Mouse (Mus musculus) hindbrain, embryonic 10.5 days (tissue): ENCODE results near the gene Gsto1. TPM values are rescaled to one million over a fixed set of nuclear protein-coding genes. Genes with fewer than 3 reads are reported as not detected.

Source experiments
- DNase-seq: peaks from one replicate; pipeline ENCODE4 v3.0.0-alpha.2; 2017; ENCODE audit warnings: low spot score
- H3K27ac ChIP-seq: fragments of 300-500 bp; sonication (generic); 2 replicates; pipeline ENCODE4 v1.5.1; 2016; ENCODE audit warnings: mild to moderate bottlenecking, moderate library complexity
- H3K27me3 ChIP-seq: fragments of 300-500 bp; sonication (generic); 2 replicates; pipeline ENCODE4 v1.6.1; 2016; ENCODE audit warnings: mild to moderate bottlenecking; ENCODE audit not compliant: poor library complexity, insufficient read depth, severe bottlenecking
- H3K36me3 ChIP-seq: fragments of 300-500 bp; sonication (generic); 2 replicates; pipeline ENCODE4 v1.6.1; 2016; ENCODE audit warnings: mild to moderate bottlenecking, moderate library complexity
- H3K4me1 ChIP-seq: fragments of 300-500 bp; sonication (generic); replicated peaks from 2 replicates; pipeline ENCODE4 v1.6.1; 2016; ENCODE audit warnings: mild to moderate bottlenecking
- H3K4me3 ChIP-seq: fragments of 300-500 bp; sonication (generic); 2 replicates; pipeline ENCODE4 v1.5.1; 2016; ENCODE audit warnings: mild to moderate bottlenecking, moderate library complexity
- H3K9me3 ChIP-seq: fragments of 300-500 bp; sonication (generic); 2 replicates; pipeline ENCODE4 v1.6.1; 2016; ENCODE audit warnings: mild to moderate bottlenecking, moderate library complexity
- WGBS: fragments of 180-500 bp; shearing (Covaris S2); methylation state at CpG from one replicate; pipeline ENCODE4 v1.1.7; 2016; 5-methylcytosine and 5-hydroxymethylcytosine counted together
- polyA plus RNA-seq: library from polyadenylated mRNA; unstranded; fragments of >200 nt; fragmentation: Nextera tagmentation; extraction: Ambion mirVana; gene quantifications from 2 replicates; pipeline ENCODE4 v1.2.1, GENCODE M21; 2016

The Gsto1 gene
- polyA plus RNA-seq, 1 experiment from 2014 or later, result 115 TPM

GRCm38 (mm10) chr19:47903679-47904078 lies 48.9 kb downstream of the Gsto1 start:
- DNase-seq, result no peak
- H3K4me3 ChIP-seq, result no peak overlapping the region
- 62% methylated on average over 4 of the region's 4 CpGs for WGBS
- peaks cover 39% of the 10 kb centered on the region for H3K4me1 ChIP-seq
- H3K27me3 ChIP-seq, result no peaks in the 10 kb centered on the region
- H3K9me3 ChIP-seq, result no peaks in the 10 kb centered on the region
- peak overlapping the region; percentile 62; the same call in 1 of the 2 replicates for H3K27ac ChIP-seq
- peaks cover 25% of the 10 kb centered on the region for H3K36me3 ChIP-seq

GRCm38 (mm10) chr19:47905081-47905480 lies 50.3 kb downstream of the Gsto1 start:
- WGBS, result 85% methylated on average over 4 of the region's 4 CpGs
- Histone ChIP-seq H3K27me3 (no peaks in the 10 kb centered on the region), H3K36me3 (peaks cover 17% of the 10 kb centered on the region), H3K27ac (peak overlapping the region; percentile 30; the same call in 1 of the 2 replicates), H3K4me3 (no peak overlapping the region), H3K9me3 (no peaks in the 10 kb centered on the region), H3K4me1 (peaks cover 53% of the 10 kb centered on the region)
- DNase-seq, result no peak

DNA sequence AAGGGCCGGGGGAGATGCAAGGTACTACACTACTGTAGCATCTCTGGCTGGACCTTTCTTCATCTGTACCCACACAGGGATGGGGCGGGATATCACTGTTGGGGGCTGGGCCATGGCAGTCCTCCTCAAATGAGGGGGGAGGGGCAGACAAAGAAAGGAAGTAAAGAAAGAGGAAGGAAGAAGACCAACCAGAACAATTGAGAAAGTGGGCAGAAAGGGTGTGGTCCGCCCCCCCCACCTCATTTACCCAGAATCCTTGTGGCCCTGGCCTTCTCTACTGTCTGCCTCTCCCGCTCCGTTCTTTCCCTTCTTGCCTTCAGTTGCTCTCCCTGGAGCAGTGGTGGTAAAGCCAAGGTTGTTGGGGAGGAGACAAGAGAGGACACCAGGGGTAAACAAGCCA lies 50.8 kb downstream of the Gsto1 start:
- Histone ChIP-seq H3K4me1 (peaks cover 59% of the 10 kb centered on the region), H3K27me3 (no peaks in the 10 kb centered on the region), H3K36me3 (peaks cover 12% of the 10 kb centered on the region), H3K27ac (0 out of 2 replicates have a peak overlapping the region, but pooled peaks have one; percentile 24), H3K4me3 (no peak overlapping the region), H3K9me3 (no peaks in the 10 kb centered on the region)
- 88% methylated on average over 5 of the region's 5 CpGs for WGBS
- DNase-seq, result no peak

DNA sequence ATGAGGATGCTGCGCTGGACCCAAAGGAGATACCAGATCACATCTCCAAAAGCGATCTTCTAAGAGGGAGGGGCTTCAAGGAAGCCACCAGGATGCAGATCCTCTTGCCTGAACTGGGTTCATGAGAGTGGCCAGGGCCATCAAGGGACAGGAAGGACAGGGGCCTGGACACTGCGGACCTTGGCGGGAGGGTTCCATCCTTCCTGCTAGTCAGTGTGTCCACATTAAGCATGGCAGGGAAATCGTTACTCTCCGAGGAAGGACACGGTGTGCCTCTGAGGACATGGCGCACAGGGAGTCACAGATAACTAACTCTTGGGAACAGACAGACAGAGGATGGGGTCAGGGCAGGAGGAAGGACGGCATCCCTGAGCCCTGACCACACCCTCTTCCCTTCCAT lies 52.8 kb downstream of the Gsto1 start:
- peaks cover 57% of the 10 kb centered on the region for H3K4me1 ChIP-seq
- 91% methylated on average over 9 of the region's 9 CpGs for WGBS
- H3K4me3 ChIP-seq, result no peak overlapping the region
- H3K27me3 ChIP-seq, result no peaks in the 10 kb centered on the region
- H3K9me3 ChIP-seq, result no peaks in the 10 kb centered on the region
- H3K27ac ChIP-seq, result 0 out of 2 replicates have a peak overlapping the region, but pooled peaks have one; percentile 50
- no peak for DNase-seq
- peaks cover 28% of the 10 kb centered on the region for H3K36me3 ChIP-seq

GRCm38 (mm10) chr19:47908961-47909371 lies 54.2 kb downstream of the Gsto1 start:
- Histone ChIP-seq H3K4me1 (peaks cover 43% of the 10 kb centered on the region), H3K4me3 (peak overlapping the region; percentile 52), H3K27ac (peak overlapping the region; percentile 97), H3K36me3 (peaks cover 37% of the 10 kb centered on the region), H3K27me3 (no peaks in the 10 kb centered on the region), H3K9me3 (no peaks in the 10 kb centered on the region)
- peak; percentile 20 for DNase-seq
- 25% methylated on average over 6 of the region's 6 CpGs for WGBS

DNA sequence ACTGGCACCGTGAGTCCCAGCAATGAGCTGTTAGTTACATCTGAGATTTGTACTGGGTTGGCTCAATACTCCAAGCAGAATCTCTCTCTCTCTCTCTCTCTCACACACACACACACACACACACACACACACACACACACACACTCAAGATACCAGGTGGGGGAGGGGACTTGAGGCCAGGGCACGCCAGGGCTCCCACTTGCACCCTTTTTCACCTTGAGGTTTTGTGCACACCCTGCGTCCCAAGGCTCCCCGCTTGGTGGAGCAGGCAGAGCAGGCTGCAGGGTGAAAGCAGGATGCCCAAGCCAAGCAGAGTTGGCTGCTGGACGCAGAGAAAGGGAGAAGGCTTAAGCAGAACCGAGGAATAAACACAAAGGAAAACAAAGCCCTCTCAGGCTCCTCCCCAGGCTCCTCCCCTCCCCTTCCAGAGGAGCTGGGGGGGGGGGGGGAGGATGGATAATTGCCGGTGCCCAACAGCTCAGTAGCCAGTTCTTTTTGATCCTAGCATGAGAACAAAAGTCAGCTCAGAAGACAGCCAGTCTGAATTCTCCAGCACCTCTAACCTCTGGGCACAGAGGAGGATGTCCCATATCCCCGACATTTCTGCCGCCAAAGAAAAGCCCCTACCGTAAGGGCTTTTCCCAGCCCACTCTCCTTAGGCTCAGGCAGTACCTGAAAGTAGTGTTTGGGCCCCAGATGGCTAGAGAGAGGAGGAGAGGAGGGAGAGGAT lies 54.8 kb downstream of the Gsto1 start:
- Histone ChIP-seq H3K27me3 (no peaks in the 10 kb centered on the region), H3K4me1 (peaks cover 43% of the 10 kb centered on the region), H3K27ac (peak overlapping the region; percentile 97), H3K9me3 (no peaks in the 10 kb centered on the region), H3K36me3 (peaks cover 36% of the 10 kb centered on the region), H3K4me3 (peak overlapping the region; percentile 52)
- WGBS, result under 1% methylated on average over 10 of the region's 10 CpGs
- peak; percentile 76 for DNase-seq

DNA sequence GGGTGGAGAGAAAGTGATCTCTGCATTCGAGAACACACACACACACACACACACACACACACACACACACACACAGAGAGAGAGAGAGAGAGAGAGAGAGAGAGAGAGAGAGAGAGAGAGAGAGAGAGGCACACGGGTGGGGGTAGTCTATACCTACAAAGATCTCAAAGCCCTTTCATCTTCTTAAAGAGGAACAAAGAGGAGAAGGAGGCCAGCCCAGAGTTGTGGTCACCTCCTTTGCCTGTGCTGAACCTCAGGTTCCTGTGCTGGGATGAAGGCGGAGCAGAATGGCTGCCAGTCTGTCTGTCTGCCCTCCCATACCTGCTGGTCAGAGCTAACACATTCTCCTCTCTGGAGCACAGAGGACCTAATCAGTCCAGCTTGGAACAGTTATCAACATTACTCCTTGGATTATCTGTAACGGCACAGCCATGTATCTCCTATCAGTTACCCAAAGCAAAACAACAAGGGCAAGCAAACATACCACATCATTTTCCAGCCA lies 55.4 kb downstream of the Gsto1 start:
- H3K9me3 ChIP-seq, result no peaks in the 10 kb centered on the region
- peak overlapping the region; percentile 52 for H3K4me3 ChIP-seq
- peak overlapping the region; percentile 97 for H3K27ac ChIP-seq
- peaks cover 34% of the 10 kb centered on the region; the same call in 1 of the 2 replicates for H3K36me3 ChIP-seq
- 45% methylated on average over 4 of the region's 4 CpGs for WGBS
- H3K27me3 ChIP-seq, result no peaks in the 10 kb centered on the region
- no peak for DNase-seq
- peaks cover 38% of the 10 kb centered on the region for H3K4me1 ChIP-seq

- H3K27ac ChIP-seq, result peak overlapping the region; percentile 97
- H3K4me3 ChIP-seq, result no peak overlapping the region
- H3K4me1 ChIP-seq, result peaks cover 36% of the 10 kb centered on the region
- H3K27me3 ChIP-seq, result no peaks in the 10 kb centered on the region
- H3K36me3 ChIP-seq, result peaks cover 34% of the 10 kb centered on the region; the same call in 1 of the 2 replicates
- WGBS, result 93% methylated on average over 4 of the region's 4 CpGs
- DNase-seq, result no peak
- H3K9me3 ChIP-seq, result no peaks in the 10 kb centered on the region
These were observed 56.0 kb downstream of the Gsto1 start for GRCm38 (mm10) chr19:47910751-47911150.

GRCm38 (mm10) chr19:47913344-47913743 lies 58.6 kb downstream of the Gsto1 start:
- Histone ChIP-seq H3K4me1 (peaks cover 58% of the 10 kb centered on the region), H3K27ac (no peak overlapping the region), H3K36me3 (peaks cover 25% of the 10 kb centered on the region; the same call in 1 of the 2 replicates), H3K9me3 (no peaks in the 10 kb centered on the region), H3K4me3 (no peak overlapping the region), H3K27me3 (no peaks in the 10 kb centered on the region)
- no peak for DNase-seq
- WGBS, result 90% methylated on average over 7 of the region's 7 CpGs

DNA sequence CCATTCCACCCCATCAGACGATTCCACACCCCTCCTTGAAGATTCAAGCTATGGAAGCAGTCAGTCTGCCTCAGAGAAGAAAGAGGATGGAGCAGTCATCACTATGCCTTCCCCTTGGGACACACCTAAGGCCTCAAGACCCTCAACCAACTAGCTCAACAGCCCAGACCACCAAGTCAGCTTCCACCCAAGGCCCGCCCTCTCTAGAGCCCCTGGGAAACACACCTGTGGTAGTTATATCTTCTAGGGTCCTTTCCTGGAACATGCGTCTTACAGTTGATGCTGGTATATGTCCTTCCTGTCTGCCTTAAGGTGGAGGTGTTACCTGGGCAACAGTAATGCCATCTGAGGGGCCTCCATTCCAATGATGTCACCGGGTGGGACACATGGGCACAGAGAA lies 59.4 kb downstream of the Gsto1 start:
- peaks cover 25% of the 10 kb centered on the region; the same call in 1 of the 2 replicates for H3K36me3 ChIP-seq
- H3K9me3 ChIP-seq, result no peaks in the 10 kb centered on the region
- no peak for DNase-seq
- H3K27ac ChIP-seq, result no peak overlapping the region
- peaks cover 54% of the 10 kb centered on the region for H3K4me1 ChIP-seq
- no peak overlapping the region for H3K4me3 ChIP-seq
- no peaks in the 10 kb centered on the region for H3K27me3 ChIP-seq
- WGBS, result 91% methylated on average over 4 of the region's 4 CpGs

Other genes with a start within 250 kb of the Gsto1 start
- 0.19 and 0.30 TPM in 2 replicates for gene Col17a1, start 162.9 kb upstream of the Gsto1 start, polyA plus RNA-seq
- 211 and 264 TPM in 2 replicates for gene Sfr1, start 123.3 kb upstream of the Gsto1 start, polyA plus RNA-seq
- 1.6 and 1.8 TPM in 2 replicates for gene Gsto2, start 10.6 kb downstream of the Gsto1 start, polyA plus RNA-seq
- 0.07 and 1.0 TPM in 2 replicates for gene Cfap43, start 64.3 kb downstream of the Gsto1 start, polyA plus RNA-seq
- gene Itprip, start 64.3 kb downstream of the Gsto1 start, polyA plus RNA-seq, result 20.7 and 21.9 TPM in 2 replicates
- 0.41 TPM in 1 of 2 replicates, not detected in the other for gene Cfap58, start 82.7 kb downstream of the Gsto1 start, polyA plus RNA-seq